Mouse (Mus musculus): ENCODE measurements around the gene Zfp423. TPM values are rescaled to one million over a fixed set of nuclear protein-coding genes. Genes with fewer than 3 reads are reported as not detected.

Gene Zfp423
- polyA plus RNA-seq, 1 experiment from 2014 or later = 35.0 TPM

DNA sequence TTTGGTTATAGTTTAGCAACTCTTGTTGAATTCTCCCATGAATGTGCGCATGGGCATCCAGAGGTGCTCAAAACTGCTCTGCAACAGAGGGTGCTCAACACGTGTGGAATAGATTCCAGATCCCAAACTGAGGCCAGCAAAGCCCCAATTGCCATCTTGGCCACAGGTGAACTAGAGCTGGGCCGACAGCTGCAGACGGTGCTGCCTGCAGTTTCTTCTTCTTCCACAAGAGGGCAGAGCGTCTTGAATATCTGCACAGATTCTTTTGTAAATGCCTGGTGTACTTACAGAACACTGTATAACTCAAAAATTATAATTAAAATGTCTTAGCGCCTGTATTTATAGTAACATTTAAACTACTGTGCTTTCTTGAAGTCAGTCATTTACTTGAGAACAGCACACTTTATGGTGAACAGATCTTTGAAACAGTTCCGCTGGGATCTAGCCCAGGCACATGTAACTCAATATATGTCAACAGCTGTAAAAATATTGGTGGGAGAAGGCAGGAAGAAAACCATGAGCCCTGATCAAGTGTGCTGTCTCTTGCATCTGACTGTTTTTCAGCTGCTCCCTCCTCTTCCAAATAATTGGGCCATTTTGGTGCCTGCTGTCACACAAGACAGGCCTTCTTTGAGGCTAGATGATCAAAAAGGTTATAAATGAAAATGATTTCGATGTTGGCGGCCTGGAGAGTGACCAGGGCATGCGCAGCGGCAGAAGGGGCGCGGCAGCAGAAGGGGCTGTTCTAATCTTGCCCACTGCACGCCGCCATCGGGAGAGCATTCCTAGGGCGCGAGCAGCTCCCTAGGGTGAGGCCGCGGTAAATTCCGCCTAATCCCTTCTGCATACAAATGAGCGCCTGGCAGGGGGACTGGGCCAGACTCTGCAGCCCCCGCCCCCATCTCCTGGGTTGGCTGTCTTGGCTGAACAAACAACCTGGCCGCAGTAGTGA, 243.4 kb downstream of the Zfp423 start:
- peak; percentile 63; the same call in 1 of the 2 replicates for ATAC-seq (ENCODE audit: low read depth)
- no peak overlapping the region for H3K4me3 ChIP-seq (ENCODE audit: low read depth, low read length)
- peak overlapping the region; percentile 32; the same call in 1 of the 2 replicates for H3K4me2 ChIP-seq (ENCODE audit: low read depth, low read length)
- 7% methylated on average over 24 of the region's 24 CpGs for WGBS
- H3K36me3 ChIP-seq (ENCODE audit: control insufficient read depth, insufficient read depth, low read length) = no peaks in the 10 kb centered on the region
- peak overlapping the region; percentile 78 for H3K27ac ChIP-seq (ENCODE audit: low read depth, low read length)
- peak overlapping the region; percentile 16; the same call in 1 of the 2 replicates for H3K9ac ChIP-seq (replicated peaks; ENCODE audit: low read depth, low read length)
- H3K4me1 ChIP-seq (ENCODE audit: control insufficient read depth, insufficient read depth, low read length) = peaks cover 43% of the 10 kb centered on the region
- no peaks in the 10 kb centered on the region for H3K9me3 ChIP-seq (ENCODE audit: control insufficient read depth, low read length)
- H3K27me3 ChIP-seq (ENCODE audit: control insufficient read depth, insufficient read depth, low read length) = no peaks in the 10 kb centered on the region

DNA sequence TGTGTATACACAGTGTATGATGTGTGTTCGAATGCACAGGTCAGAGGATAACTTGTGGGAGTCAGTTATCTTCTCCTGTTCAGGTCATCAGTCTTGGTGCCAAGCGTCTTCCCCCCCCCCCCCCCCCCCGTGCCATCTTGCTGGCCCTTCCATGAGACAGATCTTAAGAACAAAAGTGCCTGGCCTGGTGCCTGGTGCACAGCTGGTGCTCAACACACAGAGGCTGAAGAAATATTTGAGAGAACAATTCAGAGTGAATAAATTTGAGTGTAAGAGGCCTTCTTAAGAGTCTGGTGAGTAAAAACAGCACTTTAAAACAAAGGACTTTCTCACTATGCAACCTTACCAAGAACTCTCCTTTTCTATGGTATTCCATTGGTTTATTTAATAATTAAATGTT, 245.4 kb downstream of the Zfp423 start:
- no peak for ATAC-seq (ENCODE audit: low read depth)
- H3K9ac ChIP-seq (replicated peaks; ENCODE audit: low read depth, low read length) = no peak overlapping the region
- no peaks in the 10 kb centered on the region for H3K9me3 ChIP-seq (ENCODE audit: control insufficient read depth, low read length)
- no peak overlapping the region for H3K4me3 ChIP-seq (ENCODE audit: low read depth, low read length)
- WGBS = 34% methylated on average over 3 of the region's 3 CpGs
- H3K27ac ChIP-seq (ENCODE audit: low read depth, low read length) = no peak overlapping the region
- H3K4me2 ChIP-seq (ENCODE audit: low read depth, low read length) = no peak overlapping the region
- H3K36me3 ChIP-seq (ENCODE audit: control insufficient read depth, insufficient read depth, low read length) = no peaks in the 10 kb centered on the region
- H3K27me3 ChIP-seq (ENCODE audit: control insufficient read depth, insufficient read depth, low read length) = no peaks in the 10 kb centered on the region
- H3K4me1 ChIP-seq (ENCODE audit: control insufficient read depth, insufficient read depth, low read length) = peaks cover 32% of the 10 kb centered on the region

DNA sequence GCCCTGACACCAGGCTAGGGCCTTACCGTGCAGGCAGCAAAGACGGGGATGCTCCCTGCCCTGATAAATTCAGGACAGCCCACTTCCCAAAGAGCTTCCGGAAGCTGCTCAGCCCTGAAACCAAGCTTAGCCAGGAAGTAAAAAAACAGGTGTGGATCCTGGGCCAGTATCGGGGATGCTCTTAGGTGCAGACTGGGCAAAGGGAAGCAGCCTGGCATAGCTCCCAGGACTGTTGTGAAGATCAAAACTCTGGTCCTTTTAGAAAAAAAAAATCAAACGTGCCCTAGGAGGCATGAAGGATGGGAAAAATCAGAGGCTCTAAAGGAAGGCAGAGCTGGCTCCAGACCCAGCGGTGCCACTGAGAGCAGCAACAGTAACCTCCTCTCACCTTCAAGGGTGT, 247.4 kb downstream of the Zfp423 start:
- Histone ChIP-seq H3K9me3 (ENCODE audit: control insufficient read depth, low read length) (no peaks in the 10 kb centered on the region), H3K4me1 (ENCODE audit: control insufficient read depth, insufficient read depth, low read length) (peaks cover 40% of the 10 kb centered on the region), H3K36me3 (ENCODE audit: control insufficient read depth, insufficient read depth, low read length) (no peaks in the 10 kb centered on the region), H3K27ac (ENCODE audit: low read depth, low read length) (peak overlapping the region; percentile 48; the same call in 1 of the 2 replicates), H3K9ac (replicated peaks; ENCODE audit: low read depth, low read length) (no peak overlapping the region), H3K27me3 (ENCODE audit: control insufficient read depth, insufficient read depth, low read length) (no peaks in the 10 kb centered on the region), H3K4me3 (ENCODE audit: low read depth, low read length) (no peak overlapping the region), H3K4me2 (ENCODE audit: low read depth, low read length) (no peak overlapping the region)
- ATAC-seq (ENCODE audit: low read depth) = no peak
- 65% methylated on average over 6 of the region's 6 CpGs for WGBS

DNA sequence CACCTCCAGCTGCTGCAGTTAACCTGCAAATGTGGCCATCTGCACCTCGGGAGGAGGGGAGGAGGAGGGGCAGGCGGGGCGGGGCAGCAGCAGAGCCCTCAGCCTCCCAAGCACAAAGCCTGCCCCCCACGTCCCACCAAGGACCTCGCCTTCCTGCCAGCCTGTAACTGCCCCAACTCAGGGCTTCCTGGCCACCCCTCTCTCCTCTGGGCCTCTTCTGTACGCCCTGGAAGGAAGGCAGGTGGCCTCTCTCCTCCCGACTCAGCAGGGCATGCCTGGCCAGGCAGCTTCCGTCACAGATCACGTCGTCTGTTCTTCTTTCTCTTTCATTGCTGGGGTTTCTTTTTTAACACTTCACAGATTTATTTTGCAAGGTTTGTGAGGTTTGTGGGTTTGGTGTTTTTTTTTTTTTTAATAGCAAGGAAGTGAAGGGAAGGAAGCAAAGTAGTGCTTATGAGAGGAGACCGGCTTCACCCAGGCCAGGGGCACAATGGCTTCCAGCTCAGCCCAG, 251.2 kb downstream of the Zfp423 start:
- no peak overlapping the region for H3K4me3 ChIP-seq (ENCODE audit: low read depth, low read length)
- H3K36me3 ChIP-seq (ENCODE audit: control insufficient read depth, insufficient read depth, low read length) = no peaks in the 10 kb centered on the region
- peak; percentile 41; the same call in 1 of the 2 replicates for ATAC-seq (ENCODE audit: low read depth)
- H3K9ac ChIP-seq (replicated peaks; ENCODE audit: low read depth, low read length) = peak overlapping the region; percentile 43; the same call in 1 of the 2 replicates
- WGBS = 8% methylated on average over 11 of the region's 11 CpGs
- peak overlapping the region; percentile 85 for H3K27ac ChIP-seq (ENCODE audit: low read depth, low read length)
- H3K9me3 ChIP-seq (ENCODE audit: control insufficient read depth, low read length) = no peaks in the 10 kb centered on the region
- peaks cover 37% of the 10 kb centered on the region for H3K4me1 ChIP-seq (ENCODE audit: control insufficient read depth, insufficient read depth, low read length)
- peak overlapping the region; percentile 33 for H3K4me2 ChIP-seq (ENCODE audit: low read depth, low read length)
- no peaks in the 10 kb centered on the region for H3K27me3 ChIP-seq (ENCODE audit: control insufficient read depth, insufficient read depth, low read length)

DNA sequence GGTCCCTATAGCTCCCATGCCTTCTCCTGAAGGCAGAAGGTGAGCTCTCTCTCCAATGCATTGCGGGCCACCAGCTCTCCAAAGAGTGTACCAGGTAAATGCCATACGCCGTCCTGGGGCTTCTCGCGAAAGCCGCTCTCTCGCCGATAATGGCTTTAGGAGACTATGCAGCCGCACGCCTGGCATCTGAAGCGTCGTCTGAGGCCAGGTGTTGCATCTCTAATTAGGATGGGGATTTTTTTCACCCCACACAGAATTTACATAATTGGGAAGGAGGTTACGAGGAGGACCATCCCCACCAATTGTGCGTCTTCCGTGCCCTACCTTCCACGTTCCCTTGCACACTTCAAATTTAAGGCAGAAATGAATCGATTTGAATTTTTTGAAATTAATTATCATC, 252.2 kb downstream of the Zfp423 start:
- Histone ChIP-seq H3K9ac (replicated peaks; ENCODE audit: low read depth, low read length) (no peak overlapping the region), H3K4me2 (ENCODE audit: low read depth, low read length) (peak overlapping the region; percentile 12; the same call in 1 of the 2 replicates), H3K4me3 (ENCODE audit: low read depth, low read length) (no peak overlapping the region), H3K9me3 (ENCODE audit: control insufficient read depth, low read length) (no peaks in the 10 kb centered on the region), H3K27me3 (ENCODE audit: control insufficient read depth, insufficient read depth, low read length) (no peaks in the 10 kb centered on the region), H3K36me3 (ENCODE audit: control insufficient read depth, insufficient read depth, low read length) (no peaks in the 10 kb centered on the region), H3K27ac (ENCODE audit: low read depth, low read length) (peak overlapping the region; percentile 85), H3K4me1 (ENCODE audit: control insufficient read depth, insufficient read depth, low read length) (peaks cover 47% of the 10 kb centered on the region)
- no peak for ATAC-seq (ENCODE audit: low read depth)
- 33% methylated on average over 17 of the region's 17 CpGs for WGBS

DNA sequence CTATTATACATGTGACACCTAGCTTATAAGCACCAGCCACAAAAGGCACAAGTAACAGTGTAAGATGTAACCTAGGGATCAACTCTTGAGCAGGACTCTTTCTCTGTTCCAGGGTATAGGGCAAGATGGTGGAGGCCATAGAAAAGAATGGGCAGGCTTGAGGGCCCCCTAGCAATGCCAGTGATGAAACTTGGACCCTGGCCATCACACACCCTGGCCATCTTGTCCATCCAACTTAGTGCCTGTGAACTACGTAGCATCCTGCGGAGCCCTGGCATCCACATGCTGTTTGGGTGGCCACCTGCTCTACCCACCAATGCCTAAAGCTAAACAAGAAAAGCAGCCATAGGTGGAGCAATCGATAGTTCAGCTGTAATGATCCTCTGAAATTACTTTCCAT, 254.6 kb downstream of the Zfp423 start:
- H3K4me1 ChIP-seq (ENCODE audit: control insufficient read depth, insufficient read depth, low read length) = peaks cover 55% of the 10 kb centered on the region
- no peaks in the 10 kb centered on the region for H3K9me3 ChIP-seq (ENCODE audit: control insufficient read depth, low read length)
- H3K9ac ChIP-seq (replicated peaks; ENCODE audit: low read depth, low read length) = no peak overlapping the region
- H3K27me3 ChIP-seq (ENCODE audit: control insufficient read depth, insufficient read depth, low read length) = no peaks in the 10 kb centered on the region
- 82% methylated on average over 3 of the region's 3 CpGs for WGBS
- no peaks in the 10 kb centered on the region for H3K36me3 ChIP-seq (ENCODE audit: control insufficient read depth, insufficient read depth, low read length)
- no peak for ATAC-seq (ENCODE audit: low read depth)
- H3K4me2 ChIP-seq (ENCODE audit: low read depth, low read length) = no peak overlapping the region
- H3K4me3 ChIP-seq (ENCODE audit: low read depth, low read length) = no peak overlapping the region
- no peak overlapping the region for H3K27ac ChIP-seq (ENCODE audit: low read depth, low read length)

DNA sequence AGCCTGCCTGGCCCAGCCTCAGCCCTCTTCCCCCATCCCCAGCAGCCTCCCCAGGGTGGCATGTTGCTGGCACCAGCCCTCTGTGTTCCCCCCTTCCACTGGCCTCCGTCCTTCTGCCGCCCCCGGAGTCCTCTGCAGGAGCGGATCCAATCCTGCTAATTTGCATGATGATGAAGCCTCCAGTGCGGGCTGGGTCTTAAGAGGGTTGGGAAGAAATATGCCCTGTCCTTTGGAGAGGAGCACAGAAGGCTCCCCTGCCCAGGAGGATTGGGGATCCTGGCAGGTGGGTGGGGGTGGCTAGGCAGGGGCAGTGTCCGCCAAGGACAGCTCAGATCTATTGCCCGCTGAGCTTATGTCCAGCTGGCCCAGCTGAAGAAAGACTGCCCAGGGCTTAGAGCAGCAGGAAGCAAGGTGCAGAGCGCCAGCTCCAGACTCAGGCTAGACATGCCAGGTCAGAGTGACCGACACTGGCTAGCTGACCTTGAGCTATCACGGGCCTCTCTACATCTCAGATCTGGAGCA, 256.5 kb downstream of the Zfp423 start:
- peak; percentile 77 for ATAC-seq (ENCODE audit: low read depth)
- peaks cover 46% of the 10 kb centered on the region for H3K4me1 ChIP-seq (ENCODE audit: control insufficient read depth, insufficient read depth, low read length)

DNA sequence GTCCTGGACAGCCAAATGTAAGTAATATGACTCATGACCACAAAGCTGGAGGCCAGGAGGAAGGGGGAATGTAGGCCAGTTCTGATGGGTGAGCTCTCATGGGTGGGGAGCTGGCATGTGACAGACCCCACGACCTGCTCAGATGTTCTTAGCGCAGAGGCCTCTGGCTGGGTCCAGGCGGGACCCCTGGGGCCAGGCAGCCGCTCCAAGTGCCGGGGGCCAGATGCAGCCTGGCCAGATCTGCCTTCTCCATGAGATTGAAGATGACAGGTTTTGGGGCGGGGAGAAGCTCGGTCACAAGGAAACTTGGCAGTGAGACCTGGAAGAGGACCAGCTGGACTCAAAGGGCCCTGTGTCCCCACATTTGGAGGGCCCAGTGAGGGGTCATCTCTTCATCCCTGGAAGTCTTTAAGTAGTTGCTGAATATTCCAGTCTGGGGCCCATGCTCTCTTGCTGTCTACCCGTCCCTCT, 257.3 kb downstream of the Zfp423 start:
- H3K4me1 ChIP-seq (ENCODE audit: control insufficient read depth, insufficient read depth, low read length) = peaks cover 38% of the 10 kb centered on the region
- no peak overlapping the region for H3K4me3 ChIP-seq (ENCODE audit: low read depth, low read length)
- H3K36me3 ChIP-seq (ENCODE audit: control insufficient read depth, insufficient read depth, low read length) = no peaks in the 10 kb centered on the region
- H3K9me3 ChIP-seq (ENCODE audit: control insufficient read depth, low read length) = no peaks in the 10 kb centered on the region
- no peaks in the 10 kb centered on the region for H3K27me3 ChIP-seq (ENCODE audit: control insufficient read depth, insufficient read depth, low read length)
- peak overlapping the region; percentile 80; the same call in 1 of the 2 replicates for H3K27ac ChIP-seq (ENCODE audit: low read depth, low read length)
- WGBS = 26% methylated on average over 8 of the region's 8 CpGs
- ATAC-seq (ENCODE audit: low read depth) = peak; percentile 22; the same call in 1 of the 2 replicates
- H3K4me2 ChIP-seq (ENCODE audit: low read depth, low read length) = no peak overlapping the region
- no peak overlapping the region for H3K9ac ChIP-seq (replicated peaks; ENCODE audit: low read depth, low read length)

More for the DNA sequence above, 256.5 kb downstream of the Zfp423 start:
- H3K27me3 ChIP-seq (ENCODE audit: control insufficient read depth, insufficient read depth, low read length) = no peaks in the 10 kb centered on the region
- H3K27ac ChIP-seq (ENCODE audit: low read depth, low read length) = peak overlapping the region; percentile 80
- H3K36me3 ChIP-seq (ENCODE audit: control insufficient read depth, insufficient read depth, low read length) = no peaks in the 10 kb centered on the region
- H3K9ac ChIP-seq (replicated peaks; ENCODE audit: low read depth, low read length) = peak overlapping the region; percentile 26; the same call in 1 of the 2 replicates
- H3K9me3 ChIP-seq (ENCODE audit: control insufficient read depth, low read length) = no peaks in the 10 kb centered on the region
- H3K4me2 ChIP-seq (ENCODE audit: low read depth, low read length) = 0 out of 2 replicates have a peak overlapping the region, but pooled peaks have one; percentile 11
- H3K4me3 ChIP-seq (ENCODE audit: low read depth, low read length) = no peak overlapping the region
- 10% methylated on average over 10 of the region's 10 CpGs for WGBS
